Mouse (Mus musculus) heart, adult 2 months (tissue): Measurements from ENCODE around the gene Ryr1.

Experiments
- CTCF ChIP-seq: fragments of 200-600 bp; IDR thresholded peaks from 2 replicates; pipeline ENCODE4 v1.8.1; 2022; ENCODE audit warnings: antibody characterized with exemption, mild to moderate bottlenecking, moderate library complexity
- POLR2A ChIP-seq: fragments of 200-500 bp; IDR thresholded peaks from 2 replicates; pipeline ENCODE4 v1.6.1; 2011; ENCODE audit warnings: mild to moderate bottlenecking, low read depth, low read length, control low read depth; ENCODE audit not compliant: insufficient read depth

- TF ChIP-seq CTCF (no peak), POLR2A (no peak)
These were observed 96.2 kb downstream of the Ryr1 start for GRCm38 (mm10) chr7:29028761-29029160.
